Mouse (Mus musculus) ovary, postnatal 10 days (tissue): Measurements from ENCODE around the gene Arhgef7.
A peak's percentile ranks its signal among the peaks of the same experiment; 100 is the strongest.

Experiments used
- DNase-seq: peaks from one replicate; pipeline ENCODE4 v3.0.0; 2022; ENCODE audit warnings: low spot score

The Arhgef7 gene

GRCm38 (mm10) chr8:11717194-11717593 lies 10.3 kb upstream of the Arhgef7 start:
- DNase-seq = no peak

GRCm38 (mm10) chr8:11727273-11727650 lies 259 bp upstream of the Arhgef7 start:
- no peak for DNase-seq

GRCm38 (mm10) chr8:11728482-11729295 lies 1.2 kb downstream of the Arhgef7 start:
- no peak for DNase-seq

- no peak for DNase-seq
These were observed 2.9 kb downstream of the Arhgef7 start for GRCm38 (mm10) chr8:11730271-11730940.

GRCm38 (mm10) chr8:11735672-11736235 lies 8.2 kb downstream of the Arhgef7 start:
- no peak for DNase-seq

GRCm38 (mm10) chr8:11737096-11737495 lies 9.6 kb downstream of the Arhgef7 start:
- no peak for DNase-seq

GRCm38 (mm10) chr8:11739082-11739481 lies 11.6 kb downstream of the Arhgef7 start:
- DNase-seq = no peak

GRCm38 (mm10) chr8:11740857-11741256 lies 13.3 kb downstream of the Arhgef7 start:
- no peak for DNase-seq

- DNase-seq = no peak
These were observed 16.1 kb downstream of the Arhgef7 start for GRCm38 (mm10) chr8:11743580-11743979.

GRCm38 (mm10) chr8:11746850-11747600 lies 19.5 kb downstream of the Arhgef7 start:
- no peak for DNase-seq

- no peak for DNase-seq
These were observed 22.0 kb downstream of the Arhgef7 start for GRCm38 (mm10) chr8:11749472-11749871.

GRCm38 (mm10) chr8:11752338-11752737 lies 24.8 kb downstream of the Arhgef7 start:
- no peak for DNase-seq

- no peak for DNase-seq
These were observed 25.8 kb downstream of the Arhgef7 start for GRCm38 (mm10) chr8:11753155-11753941.

GRCm38 (mm10) chr8:11754723-11755122 lies 27.2 kb downstream of the Arhgef7 start:
- no peak for DNase-seq

- no peak for DNase-seq
These were observed 28.4 kb downstream of the Arhgef7 start for GRCm38 (mm10) chr8:11755873-11756272.

GRCm38 (mm10) chr8:11757568-11758481 lies 30.3 kb downstream of the Arhgef7 start:
- DNase-seq = peak; percentile 88

- no peak for DNase-seq
These were observed 31.2 kb downstream of the Arhgef7 start for GRCm38 (mm10) chr8:11758482-11759281.

GRCm38 (mm10) chr8:11761551-11761950 lies 34.0 kb downstream of the Arhgef7 start:
- DNase-seq = no peak

GRCm38 (mm10) chr8:11762048-11762447 lies 34.5 kb downstream of the Arhgef7 start:
- no peak for DNase-seq

GRCm38 (mm10) chr8:11762821-11763220 lies 35.3 kb downstream of the Arhgef7 start:
- no peak for DNase-seq
